Mouse (Mus musculus) ES-E14 (cell line): ENCODE measurements around the gene Fam53a.

ENCODE experiments used
- HCFC1 ChIP-seq: IDR thresholded peaks from 2 replicates; pipeline ENCODE4 v1.6.1; 2012; ENCODE audit warnings: low read length, inconsistent platforms, borderline replicate concordance; ENCODE audit not compliant: insufficient read depth
- MAFK ChIP-seq: IDR thresholded peaks from 2 replicates; pipeline ENCODE4 v1.6.1; 2014; ENCODE audit warnings: mild to moderate bottlenecking, low read depth, low read length, inconsistent platforms; ENCODE audit not compliant: insufficient read depth
- ZC3H11A ChIP-seq: IDR thresholded peaks from 2 replicates; pipeline ENCODE4 v1.6.1; 2012; ENCODE audit warnings: low read depth, mild to moderate bottlenecking, inconsistent platforms, low read length, borderline replicate concordance
- ZNF384 ChIP-seq: IDR thresholded peaks from 2 replicates; pipeline ENCODE4 v1.6.1; 2012; ENCODE audit warnings: low read depth, low read length, inconsistent platforms

- no peak for TF ChIP-seq MAFK
- TF ChIP-seq ZNF384: no peak
- no peak for TF ChIP-seq HCFC1
- no peak for TF ChIP-seq ZC3H11A
Measured at GRCm38 (mm10) chr5:33668223-33668622, 38.8 kb upstream of the Fam53a start.
